Mouse (Mus musculus) heart, postnatal 0 days (tissue): ENCODE data around the gene Rusc2.

Experiments used
- CTCF ChIP-seq: IDR thresholded peaks from 2 replicates; pipeline ENCODE4 v1.5.1; 2016; ENCODE audit warnings: antibody characterized with exemption, control low read depth, low read depth
- EP300 ChIP-seq: IDR thresholded peaks from 2 replicates; pipeline ENCODE4 v1.6.1; 2016; ENCODE audit warnings: antibody characterized with exemption, low read depth

DNA sequence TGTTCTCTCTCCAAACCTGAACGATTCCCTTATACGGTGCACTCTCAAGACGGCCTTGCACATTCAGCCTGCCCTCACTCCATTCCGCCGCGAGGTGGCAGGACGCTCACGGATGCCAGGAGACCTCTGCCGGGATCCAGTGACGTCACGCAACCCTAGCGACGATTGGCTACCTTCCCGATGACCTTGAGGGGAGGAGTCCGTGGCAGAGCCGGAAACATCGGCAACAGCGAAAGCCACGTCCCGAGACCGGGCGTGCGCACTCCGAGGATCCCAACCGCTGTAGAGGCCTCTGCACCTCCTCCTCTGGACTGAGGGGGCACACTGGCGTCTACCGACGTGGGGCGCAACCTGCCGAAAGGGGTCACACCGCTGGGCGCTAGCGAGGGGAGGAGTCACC is 60.3 kb downstream of the Rusc2 start:
- peak; percentile 99 for TF ChIP-seq CTCF
- no peak for TF ChIP-seq EP300
